Mouse (Mus musculus) embryonic facial prominence, embryonic 13.5 days (tissue): ENCODE measurements around the gene Gm21292. TPM values are rescaled to one million over a fixed set of nuclear protein-coding genes. Genes with fewer than 3 reads are reported as not detected.
"Not testable (repeated sequence)": the region's sequence is repeated elsewhere in the genome, so short reads cannot be mapped to it uniquely, and the experiment has no call there.

ENCODE experiments used
- ATAC-seq: fragments of 200-750 bp; cut with Nextera tagmentation; 2 replicates; pipeline ENCODE4 v1.8.0; 2017; ENCODE audit warnings: low read depth; ENCODE audit not compliant: insufficient number of reproducible peaks, insufficient read depth, low FRiP score, low TSS enrichment
- H3K27ac ChIP-seq: fragments of 300-500 bp; sonication (generic); 2 replicates; pipeline ENCODE4 v1.5.1; 2015; ENCODE audit warnings: moderate library complexity, mild to moderate bottlenecking, inconsistent platforms
- H3K27me3 ChIP-seq: fragments of 300-500 bp; sonication (generic); 2 replicates; pipeline ENCODE4 v1.6.1; 2015; ENCODE audit warnings: mild to moderate bottlenecking, inconsistent platforms
- H3K36me3 ChIP-seq: fragments of 300-500 bp; sonication (generic); 2 replicates; pipeline ENCODE4 v1.6.1; 2015; ENCODE audit warnings: mild to moderate bottlenecking, inconsistent platforms
- H3K4me1 ChIP-seq: fragments of 300-500 bp; sonication (generic); 2 replicates; pipeline ENCODE4 v1.6.1; 2015; ENCODE audit warnings: inconsistent platforms
- H3K4me2 ChIP-seq: fragments of 300-500 bp; sonication (generic); 2 replicates; pipeline ENCODE4 v1.6.1; 2015; ENCODE audit warnings: moderate library complexity, mild to moderate bottlenecking, inconsistent platforms
- H3K4me3 ChIP-seq: fragments of 300-500 bp; sonication (generic); 2 replicates; pipeline ENCODE4 v1.5.1; 2015; ENCODE audit warnings: mild to moderate bottlenecking, inconsistent platforms
- H3K9ac ChIP-seq: fragments of 300-500 bp; sonication (generic); 2 replicates; pipeline ENCODE4 v1.6.1; 2015; ENCODE audit warnings: mild to moderate bottlenecking, inconsistent platforms
- H3K9me3 ChIP-seq: fragments of 300-500 bp; sonication (generic); 2 replicates; pipeline ENCODE4 v1.6.1; 2016; ENCODE audit warnings: inconsistent platforms
- WGBS: fragments of 180-500 bp; shearing (Covaris S2); methylation state at CpG from one replicate; pipeline ENCODE4 v1.1.7; 2015; ENCODE audit warnings: mixed read lengths; 5-methylcytosine and 5-hydroxymethylcytosine counted together
- polyA plus RNA-seq: library from polyadenylated mRNA; unstranded; fragments of >200 nt; fragmentation: Nextera tagmentation; extraction: Ambion mirVana; gene quantifications from 2 replicates; pipeline ENCODE4 v1.2.1, GENCODE M21; 2015

Gene Gm21292
- not detected in 2 replicates for polyA plus RNA-seq

DNA sequence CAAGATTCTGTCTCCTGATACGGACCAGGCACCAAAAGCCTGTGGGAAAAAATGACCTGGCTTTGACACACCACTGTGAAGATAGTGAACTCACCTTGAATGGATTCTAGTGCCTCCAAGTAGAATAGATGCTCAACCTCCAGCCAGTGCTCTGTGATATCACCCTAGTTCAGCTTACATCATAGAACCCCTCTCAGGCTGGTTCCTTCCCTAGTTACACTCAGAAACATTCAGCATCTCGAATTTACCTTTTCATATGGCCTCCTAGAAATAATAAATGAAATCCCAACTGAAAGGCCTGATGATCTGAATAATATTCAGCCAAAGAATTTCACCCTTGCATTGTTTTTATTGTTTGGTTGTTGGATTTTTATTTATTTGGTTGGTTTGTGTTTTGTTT, at the start of gene Gm21292:
Gene Gm21292, minus strand, starts transcription at position 101 of the 400 bp plus-strand sequence.
- 0% methylated on average over 1 of the region's 2 CpGs for WGBS
- H3K9me3 ChIP-seq, H3K36me3 ChIP-seq, H3K4me2 ChIP-seq, ATAC-seq, H3K9ac ChIP-seq, H3K4me3 ChIP-seq, H3K27me3 ChIP-seq, H3K27ac ChIP-seq, H3K4me1 ChIP-seq: not testable (repeated sequence)

Other genes with a start within 250 kb of the Gm21292 start
- not detected in 2 replicates for gene Gm21721, start 68.3 kb upstream of the Gm21292 start, polyA plus RNA-seq
- gene Gm21812, start 213.3 kb upstream of the Gm21292 start, polyA plus RNA-seq: not detected in 2 replicates